Mouse (Mus musculus): ENCODE data around the gene Ing3.

GRCm38 (mm10) chr6:22003200-22003587, 53.8 kb downstream of the Ing3 start:
- TF ChIP-seq CTCF (conservative IDR thresholded peaks at IDR 0.05; ENCODE audit: insufficient read depth, insufficient read length, low read depth, low read length), result no peak
- TF ChIP-seq POLR2A (IDR thresholded peaks at IDR 0.05; ENCODE audit: low read depth, low read length), result no peak
